Mouse (Mus musculus) stomach, postnatal 0 days (tissue): Measurements from ENCODE around the gene Cntrob. TPM values are rescaled to one million over a fixed set of nuclear protein-coding genes. Genes with fewer than 3 reads are reported as not detected.
A peak's percentile ranks its signal among the peaks of the same experiment; 100 is the strongest.

Source experiments
- ATAC-seq: fragments of 200-750 bp; cut with Nextera tagmentation; 2 replicates; pipeline ENCODE4 v1.8.0; 2017; ENCODE audit not compliant: low FRiP score, low TSS enrichment
- DNase-seq: peaks from one replicate; pipeline ENCODE4 v3.0.0-alpha.2; 2016; ENCODE audit warnings: low spot score
- H3K27ac ChIP-seq: fragments of 300-500 bp; sonication (generic); replicated peaks from 2 replicates; pipeline ENCODE4 v1.5.1; 2014; ENCODE audit warnings: mild to moderate bottlenecking, control low read depth
- H3K27me3 ChIP-seq: fragments of 300-500 bp; sonication (generic); 2 replicates; pipeline ENCODE4 v1.6.1; 2014; ENCODE audit warnings: low read length; ENCODE audit not compliant: control insufficient read depth, insufficient read depth
- H3K36me3 ChIP-seq: fragments of 300-500 bp; sonication (generic); 2 replicates; pipeline ENCODE4 v1.6.1; 2014; ENCODE audit warnings: low read length, mixed read lengths; ENCODE audit not compliant: control insufficient read depth, insufficient read depth
- H3K4me1 ChIP-seq: fragments of 300-500 bp; sonication (generic); replicated peaks from 2 replicates; pipeline ENCODE4 v1.6.1; 2014; ENCODE audit warnings: antibody characterized with exemption; ENCODE audit not compliant: control insufficient read depth, insufficient read depth
- H3K4me2 ChIP-seq: fragments of 300-500 bp; sonication (generic); replicated peaks from 2 replicates; pipeline ENCODE4 v1.6.1; 2014; ENCODE audit warnings: low read depth, mild to moderate bottlenecking, control low read depth, moderate library complexity
- H3K4me3 ChIP-seq: fragments of 300-500 bp; sonication (generic); 2 replicates; pipeline ENCODE4 v1.5.1; 2014; ENCODE audit warnings: low read depth, low read length, control low read depth
- H3K9ac ChIP-seq: fragments of 300-500 bp; sonication (generic); 2 replicates; pipeline ENCODE4 v1.6.1; 2014; ENCODE audit warnings: mild to moderate bottlenecking, low read length, control low read depth, mixed read lengths
- H3K9me3 ChIP-seq: fragments of 300-500 bp; sonication (generic); 2 replicates; pipeline ENCODE4 v1.6.1; 2016; ENCODE audit warnings: low read length; ENCODE audit not compliant: control insufficient read depth
- CTCF ChIP-seq: IDR thresholded peaks from 2 replicates; pipeline ENCODE4 v1.5.1; 2016; ENCODE audit warnings: antibody characterized with exemption, low read depth, mild to moderate bottlenecking, moderate library complexity
- EP300 ChIP-seq: optimal IDR thresholded peaks from 2 replicates; pipeline ENCODE3; 2016; ENCODE audit warnings: antibody characterized with exemption
- WGBS: fragments of 180-500 bp; shearing (Covaris S2); extraction: QIAGEN DNeasy Blood & Tissue Kit; methylation state at CpG from one replicate; pipeline ENCODE4 v1.1.7; 2014; 5-methylcytosine and 5-hydroxymethylcytosine counted together
- polyA plus RNA-seq: library from polyadenylated mRNA; unstranded; fragments of >200 nt; fragmentation: Nextera tagmentation; extraction: Ambion mirVana; gene quantifications from 2 replicates; pipeline ENCODE4 v1.2.1, GENCODE M21; 2015

Gene Cntrob
- polyA plus RNA-seq, 1 experiment from 2014 or later = 4.9 TPM

- Histone ChIP-seq H3K4me1 (peaks cover 2% of the 10 kb centered on the region; the same call in 1 of the 2 replicates), H3K9me3 (no peaks in the 10 kb centered on the region), H3K27ac (peak overlapping the region; percentile 45; the same call in 1 of the 2 replicates), H3K4me3 (no peak overlapping the region), H3K36me3 (no peaks in the 10 kb centered on the region), H3K9ac (no peak overlapping the region), H3K27me3 (no peaks in the 10 kb centered on the region), H3K4me2 (no peak overlapping the region)
- ATAC-seq (no peak), DNase-seq (no peak)
- TF ChIP-seq EP300 (no peak), CTCF (no peak)
- 40% methylated on average over 4 of the region's 4 CpGs for WGBS
Observed at GRCm38 (mm10) chr11:69334796-69335195, 11.2 kb upstream of the Cntrob start.

- Histone ChIP-seq H3K27ac (0 out of 2 replicates have a peak overlapping the region, but pooled peaks have one; percentile 1), H3K4me1 (peaks cover 2% of the 10 kb centered on the region; the same call in 1 of the 2 replicates), H3K36me3 (no peaks in the 10 kb centered on the region), H3K27me3 (no peaks in the 10 kb centered on the region), H3K9me3 (no peaks in the 10 kb centered on the region), H3K4me2 (no peak overlapping the region), H3K9ac (no peak overlapping the region), H3K4me3 (no peak overlapping the region)
- 60% methylated on average over 3 of the region's 3 CpGs for WGBS
- peak; percentile 52 for TF ChIP-seq CTCF
- TF ChIP-seq EP300 = no peak
- ATAC-seq (no peak), DNase-seq (no peak)
Observed at GRCm38 (mm10) chr11:69333922-69334321, 10.3 kb upstream of the Cntrob start.

DNA sequence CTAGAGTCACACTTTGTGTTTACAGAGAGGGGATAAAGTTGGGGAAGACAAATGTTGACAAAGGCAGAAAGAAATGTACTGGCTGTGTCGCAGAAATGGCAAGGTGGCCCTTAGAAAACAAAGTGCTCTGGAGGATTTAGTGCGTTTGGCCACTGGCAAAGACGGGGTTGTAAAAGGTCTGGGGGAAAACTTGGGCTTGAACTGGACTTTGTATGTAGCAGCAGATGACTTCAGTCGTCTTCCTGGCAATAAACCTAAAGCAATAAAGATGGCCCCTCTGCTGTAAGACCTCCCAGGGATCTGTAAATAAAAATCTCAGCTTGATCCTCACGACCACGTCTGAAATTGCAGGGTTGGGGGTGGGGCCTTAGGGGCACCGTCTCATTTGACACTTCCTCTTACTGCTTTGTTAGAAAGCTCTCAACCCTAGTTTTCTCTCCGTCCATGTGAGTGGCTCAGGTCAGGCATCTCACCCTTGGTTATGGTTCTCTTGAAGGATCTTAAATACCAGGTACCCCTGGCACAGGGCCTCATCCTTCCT, 9.2 kb upstream of the Cntrob start:
- Histone ChIP-seq H3K36me3 (no peaks in the 10 kb centered on the region), H3K27ac (no peak overlapping the region), H3K9me3 (no peaks in the 10 kb centered on the region), H3K4me3 (no peak overlapping the region), H3K27me3 (no peaks in the 10 kb centered on the region), H3K9ac (peak overlapping the region; percentile 57; the same call in 1 of the 2 replicates), H3K4me2 (no peak overlapping the region), H3K4me1 (peaks cover 2% of the 10 kb centered on the region; the same call in 1 of the 2 replicates)
- ATAC-seq (no peak), DNase-seq (no peak)
- 37% methylated on average over 8 of the region's 8 CpGs for WGBS
- TF ChIP-seq CTCF (no peak), EP300 (no peak)

GRCm38 (mm10) chr11:69331929-69332405, 8.4 kb upstream of the Cntrob start:
- no peaks in the 10 kb centered on the region for H3K9me3 ChIP-seq
- ATAC-seq (peak; percentile 58), DNase-seq (peak; percentile 80)
- no peaks in the 10 kb centered on the region for H3K27me3 ChIP-seq
- peak overlapping the region; percentile 57 for H3K9ac ChIP-seq
- no peak for TF ChIP-seq EP300
- 0 out of 2 replicates have a peak, but pooled peaks have one; percentile 15 for TF ChIP-seq CTCF
- peaks cover 2% of the 10 kb centered on the region; the same call in 1 of the 2 replicates for H3K4me1 ChIP-seq
- H3K4me2 ChIP-seq = peak overlapping the region; percentile 69
- WGBS = under 1% methylated on average over 24 of the region's 24 CpGs
- peak overlapping the region; percentile 55 for H3K4me3 ChIP-seq
- H3K27ac ChIP-seq = 0 out of 2 replicates have a peak overlapping the region, but pooled peaks have one; percentile 40
- H3K36me3 ChIP-seq = no peaks in the 10 kb centered on the region

- TF ChIP-seq CTCF = no peak
- no peak for TF ChIP-seq EP300
- WGBS = 88% methylated on average over 6 of the region's 6 CpGs
- Histone ChIP-seq H3K9ac (no peak overlapping the region; the same call in 1 of the 2 replicates), H3K27ac (no peak overlapping the region), H3K4me1 (peaks cover 6% of the 10 kb centered on the region; the same call in 1 of the 2 replicates), H3K27me3 (no peaks in the 10 kb centered on the region), H3K36me3 (no peaks in the 10 kb centered on the region), H3K4me3 (no peak overlapping the region), H3K9me3 (no peaks in the 10 kb centered on the region), H3K4me2 (peak overlapping the region; percentile 69; the same call in 1 of the 2 replicates)
- ATAC-seq (no peak), DNase-seq (no peak)
Observed at GRCm38 (mm10) chr11:69331152-69331551, 7.6 kb upstream of the Cntrob start.

DNA sequence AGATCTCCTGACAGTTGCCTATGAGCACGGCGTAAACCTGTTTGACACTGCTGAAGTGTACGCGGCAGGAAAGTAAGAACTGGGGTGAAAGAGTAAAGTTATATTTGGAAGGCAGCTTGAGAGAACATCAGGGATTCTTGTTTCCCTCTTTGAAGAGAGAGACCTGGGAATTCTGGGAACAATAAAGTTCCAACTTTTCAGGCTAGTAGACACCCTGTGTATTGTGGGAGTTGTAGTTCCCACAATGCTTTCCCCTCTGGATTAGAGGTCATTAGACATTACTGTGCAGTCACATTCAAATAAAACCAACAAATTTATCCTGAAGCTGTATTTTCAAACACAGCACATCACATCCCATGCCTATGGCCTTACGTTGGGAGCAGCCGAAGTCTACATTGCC, 4.9 kb upstream of the Cntrob start:
- Histone ChIP-seq H3K9ac (no peak overlapping the region), H3K27me3 (no peaks in the 10 kb centered on the region), H3K4me3 (no peak overlapping the region), H3K27ac (no peak overlapping the region), H3K9me3 (no peaks in the 10 kb centered on the region), H3K4me2 (no peak overlapping the region), H3K4me1 (peaks cover 12% of the 10 kb centered on the region; the same call in 1 of the 2 replicates), H3K36me3 (no peaks in the 10 kb centered on the region)
- WGBS = 84% methylated on average over 6 of the region's 6 CpGs
- no peak for ATAC-seq
- DNase-seq = no peak
- TF ChIP-seq CTCF = no peak
- no peak for TF ChIP-seq EP300
